In the genomic region with DNA sequence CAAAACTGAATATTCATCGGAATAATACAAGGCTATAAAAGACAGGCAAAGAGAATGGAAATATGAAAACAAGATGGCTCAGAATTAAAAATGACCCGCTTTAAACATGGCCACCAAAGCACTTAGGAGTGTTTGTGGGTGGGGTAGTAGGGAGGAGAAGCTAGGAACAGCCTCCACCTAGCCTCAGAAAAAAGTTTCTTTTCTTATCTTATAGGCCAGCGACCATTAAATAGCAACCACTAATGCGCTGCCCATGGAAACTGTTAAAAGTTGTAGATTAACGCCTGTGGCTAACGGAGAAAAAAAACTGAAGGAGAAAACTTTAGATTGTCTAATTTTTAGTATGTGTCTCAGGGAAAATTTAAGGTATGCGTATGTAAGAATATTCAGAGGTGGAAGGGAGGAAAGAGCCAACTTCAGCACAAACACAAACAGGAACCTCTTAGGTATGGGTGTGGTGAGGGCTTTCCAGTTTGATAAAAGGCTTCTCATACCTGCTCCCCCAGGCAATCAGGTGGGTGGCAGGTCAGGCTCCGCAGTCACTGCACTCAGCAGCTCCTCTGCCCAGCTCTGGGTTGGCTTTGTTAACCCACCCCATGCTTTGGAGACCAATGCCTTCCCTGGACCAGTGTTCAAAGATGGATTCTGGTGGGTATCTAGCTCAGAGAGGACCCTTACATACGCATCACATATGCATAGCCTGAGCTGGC, we compare ENCODE assay signal across 15 mouse cellular contexts.
DNase-seq lines count a peak whose midpoint lies in the region; ATAC-seq lines count a peak whose summit lies in the region.
"Had no signal": no experiment of that assay in that cellular context is flagged by ENCODE, and none has a peak within 500 bp of the region (broad histone marks: within the 10 kb centered on the region; RNA-seq: fewer than 3 reads in every experiment).

No protein-coding gene starts in this region.

- peaks cover 28 to 53% of the 10 kb centered on the region in 2 experiments for H3K4me1 ChIP-seq in heart, embryonic 14.5 days (ENCODE audit: control insufficient read depth in 2 of 2, insufficient read depth in 2 of 2, low read length in 2 of 2)
- peaks cover 38% of the 10 kb centered on the region for H3K4me1 ChIP-seq in midbrain, embryonic 14.5 days (ENCODE audit: control insufficient read depth, insufficient read depth, low read length)
- H3K4me1 ChIP-seq in midbrain, embryonic 16.5 days (ENCODE audit: control insufficient read depth, insufficient read depth, low read length) = peaks cover 33% of the 10 kb centered on the region
- peaks cover 31% of the 10 kb centered on the region for H3K4me1 ChIP-seq in limb, embryonic 11.5 days (ENCODE audit: control insufficient read depth, insufficient read depth, low read length)

- H3K36me3 ChIP-seq in heart, embryonic 14.5 days (ENCODE audit: control insufficient read depth, insufficient read depth, low read length) = 0 out of 2 replicates have a peak, but pooled peaks cover 3% of the 10 kb centered on the region
- H3K36me3 ChIP-seq in midbrain, embryonic 14.5 days (ENCODE audit: control insufficient read depth, insufficient read depth, low read length) = no peaks in the 10 kb centered on the region
- H3K36me3 ChIP-seq in midbrain, embryonic 16.5 days (ENCODE audit: control insufficient read depth, insufficient read depth, low read length) = no peaks in the 10 kb centered on the region
- H3K36me3 ChIP-seq in limb, embryonic 11.5 days (ENCODE audit: control insufficient read depth, insufficient read depth, low read length) = no peaks in the 10 kb centered on the region
- H3K36me3 ChIP-seq: embryonic facial prominence, embryonic 15.5 days had no signal

- peak overlapping the region; percentile 49; the same call in 1 of the 2 replicates for H3K4me2 ChIP-seq in heart, embryonic 14.5 days (ENCODE audit: low read length)
- no peak overlapping the region for H3K4me2 ChIP-seq in midbrain, embryonic 14.5 days (ENCODE audit: low read length)
- H3K4me2 ChIP-seq in midbrain, embryonic 16.5 days (ENCODE audit: low read length) = no peak overlapping the region
- no peak overlapping the region for H3K4me2 ChIP-seq in limb, embryonic 11.5 days (ENCODE audit: low read depth, severe bottlenecking)
- H3K4me2 ChIP-seq: embryonic facial prominence, embryonic 15.5 days had no signal

- no peak overlapping the region for H3K4me3 ChIP-seq in heart, embryonic 14.5 days (ENCODE audit: control insufficient read depth in 1 of 2, insufficient read depth in 1 of 2, low read depth in 1 of 2, low read length in 2 of 2)
- H3K4me3 ChIP-seq in midbrain, embryonic 14.5 days (replicated peaks; ENCODE audit: low read depth, low read length) = no peak overlapping the region
- H3K4me3 ChIP-seq in midbrain, embryonic 16.5 days (ENCODE audit: low read depth, low read length) = no peak overlapping the region
- no peak overlapping the region for H3K4me3 ChIP-seq in limb, embryonic 11.5 days (ENCODE audit: low read depth, low read length)
- H3K4me3 ChIP-seq: embryonic facial prominence, embryonic 15.5 days had no signal

- H3K27me3 ChIP-seq in heart, embryonic 14.5 days (ENCODE audit: control insufficient read depth, insufficient read depth, low read length) = no peaks in the 10 kb centered on the region
- H3K27me3 ChIP-seq in midbrain, embryonic 14.5 days (ENCODE audit: control insufficient read depth, insufficient read depth, low read length) = no peaks in the 10 kb centered on the region
- no peaks in the 10 kb centered on the region for H3K27me3 ChIP-seq in midbrain, embryonic 16.5 days (ENCODE audit: control insufficient read depth, insufficient read depth, low read depth, low read length)
- H3K27me3 ChIP-seq in limb, embryonic 11.5 days (ENCODE audit: control insufficient read depth, insufficient read depth, low read length) = no peaks in the 10 kb centered on the region
- H3K27me3 ChIP-seq: embryonic facial prominence, embryonic 15.5 days had no signal

- H3K9ac ChIP-seq in heart, embryonic 14.5 days (ENCODE audit: low read length) = peak overlapping the region; percentile 58; the same call in 1 of the 2 replicates
- H3K9ac ChIP-seq in midbrain, embryonic 14.5 days (replicated peaks; ENCODE audit: low read length) = no peak overlapping the region
- H3K9ac ChIP-seq in midbrain, embryonic 16.5 days (ENCODE audit: low read depth, low read length) = no peak overlapping the region
- H3K9ac ChIP-seq in limb, embryonic 11.5 days (ENCODE audit: low read length) = no peak overlapping the region
- H3K9ac ChIP-seq: embryonic facial prominence, embryonic 15.5 days had no signal

- WGBS in heart, embryonic 14.5 days = 50% methylated on average over 9 of the region's 9 CpGs
- 91% methylated on average over 9 of the region's 9 CpGs for WGBS in midbrain, embryonic 14.5 days
- WGBS in midbrain, embryonic 16.5 days = 92% methylated on average over 9 of the region's 9 CpGs
- WGBS in limb, embryonic 11.5 days = 90% methylated on average over 9 of the region's 9 CpGs

- no peak for DNase-seq in heart, postnatal 36 days
- no peak for DNase-seq in midbrain, embryonic 14.5 days
- DNase-seq in limb, embryonic 11.5 days (ENCODE audit: low spot score) = no peak
- no peak for DNase-seq in right cerebral cortex, postnatal 14 days
- DNase-seq in gastrocnemius, adult 18-20 months (ENCODE audit: low spot score) = no peak
- DNase-seq: cerebellum, adult 11 months; lung, adult 18-20 months; thymus, postnatal 14 days had no signal

- H3K27ac ChIP-seq in heart, embryonic 14.5 days (replicated peaks in 1 of 2; ENCODE audit: control insufficient read depth in 1 of 2, insufficient read depth in 1 of 2, low read depth in 2 of 2, low read length in 2 of 2) = peak overlapping the region; percentile 85 to 93
- 0 out of 2 replicates have a peak overlapping the region, but pooled peaks have one; percentile 23 for H3K27ac ChIP-seq in midbrain, embryonic 14.5 days (replicated peaks; ENCODE audit: low read depth, low read length)
- no peak overlapping the region for H3K27ac ChIP-seq in midbrain, embryonic 16.5 days (ENCODE audit: low read length)
- H3K27ac ChIP-seq in limb, embryonic 11.5 days (replicated peaks; ENCODE audit: low read depth, low read length) = 0 out of 2 replicates have a peak overlapping the region, but pooled peaks have one; percentile 43
- H3K27ac ChIP-seq: macrophage had no signal

- H3K9me3 ChIP-seq in heart, embryonic 14.5 days (ENCODE audit: control insufficient read depth, low read length) = no peaks in the 10 kb centered on the region
- H3K9me3 ChIP-seq in midbrain, embryonic 14.5 days (ENCODE audit: control insufficient read depth, low read length) = no peaks in the 10 kb centered on the region
- no peaks in the 10 kb centered on the region for H3K9me3 ChIP-seq in midbrain, embryonic 16.5 days (replicated peaks; ENCODE audit: control insufficient read depth, low read length, poor library complexity, severe bottlenecking)
- H3K9me3 ChIP-seq in limb, embryonic 11.5 days (ENCODE audit: control insufficient read depth, low read length) = no peaks in the 10 kb centered on the region
- H3K9me3 ChIP-seq: embryonic facial prominence, embryonic 15.5 days had no signal

- intact Hi-C loops in heart, postnatal 36 days (cut with DNase I) = no loop called here

- no peak for ATAC-seq in heart, embryonic 14.5 days (ENCODE audit: insufficient number of reproducible peaks, insufficient read depth, low FRiP score, low read depth)
- no peak for ATAC-seq in midbrain, embryonic 14.5 days (ENCODE audit: low FRiP score, low TSS enrichment)
- ATAC-seq in midbrain, embryonic 16.5 days = no peak
- ATAC-seq in limb, embryonic 11.5 days (ENCODE audit: insufficient number of reproducible peaks, low FRiP score, low TSS enrichment, low read depth) = no peak
- peak; percentile 84 for ATAC-seq in megakaryocyte-erythroid progenitor cell, adult 5-6 weeks (replicated peaks; ENCODE audit: low FRiP score, low TSS enrichment, poor library complexity, severe bottlenecking)
- ATAC-seq: activated CD4-positive, CD25-positive, alpha-beta regulatory T cell, adult 4 months; inflammation-experienced regulatory T-cells, adult 6 months had no signal
